Mouse (Mus musculus) right cerebral cortex, adult 18-20 months (tissue): Measurements from ENCODE around the gene Gm10837.

Experiments used
- DNase-seq: peaks from one replicate; pipeline ENCODE4 v3.0.0; 2022; ENCODE audit warnings: mixed read lengths

The Gm10837 gene

DNA sequence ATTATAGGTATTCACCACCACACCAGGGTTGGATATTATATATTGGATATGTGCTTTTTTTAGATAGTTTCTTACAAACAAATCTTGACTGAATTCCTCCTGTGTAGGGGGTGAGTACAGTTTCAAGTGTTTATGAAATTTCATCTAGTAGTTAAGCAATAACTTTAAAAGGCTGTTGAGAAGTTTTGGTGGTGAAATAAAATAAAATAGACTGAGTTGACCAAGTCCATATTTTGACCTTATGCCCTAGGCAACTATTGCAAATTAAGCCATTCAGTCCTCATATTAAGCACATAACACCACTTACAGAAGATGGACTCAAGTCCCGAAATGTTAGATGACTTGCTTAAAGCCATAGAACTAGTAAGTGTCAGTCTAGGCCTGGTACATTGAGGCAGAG lies 45.6 kb downstream of the Gm10837 start:
- DNase-seq: no peak
